Mouse (Mus musculus): ENCODE data around the gene Ankrd17.
"Not testable (repeated sequence)": the region's sequence is repeated elsewhere in the genome, so short reads cannot be mapped to it uniquely, and the experiment has no call there.

Gene Ankrd17

GRCm38 (mm10) chr5:90338177-90339091 is 27.9 kb downstream of the Ankrd17 start:
- no peak for DNase-seq (ENCODE audit: low read depth, low spot score)

GRCm38 (mm10) chr5:90332478-90332877 is 33.9 kb downstream of the Ankrd17 start:
- DNase-seq (ENCODE audit: low read depth, low spot score), result no peak

GRCm38 (mm10) chr5:90331071-90331470 is 35.3 kb downstream of the Ankrd17 start:
- no peak for DNase-seq (ENCODE audit: low read depth, low spot score)

- DNase-seq (ENCODE audit: low read depth, low spot score), result no peak
These were observed 68.0 kb downstream of the Ankrd17 start for GRCm38 (mm10) chr5:90298396-90298795.

GRCm38 (mm10) chr5:90289887-90290286 is 76.5 kb downstream of the Ankrd17 start:
- DNase-seq (ENCODE audit: low read depth, low spot score), result no peak

GRCm38 (mm10) chr5:90286559-90286958 is 79.8 kb downstream of the Ankrd17 start:
- peak; percentile 1 for DNase-seq (ENCODE audit: low read depth, low spot score)

GRCm38 (mm10) chr5:90280061-90280460 is 86.3 kb downstream of the Ankrd17 start:
- DNase-seq (ENCODE audit: low read depth, low spot score), result no peak

- DNase-seq (ENCODE audit: low read depth, low spot score), result no peak
These were observed 87.0 kb downstream of the Ankrd17 start for GRCm38 (mm10) chr5:90279418-90279817.

- DNase-seq (ENCODE audit: low read depth, low spot score), result no peak
These were observed 88.9 kb downstream of the Ankrd17 start for GRCm38 (mm10) chr5:90277443-90277842.

- DNase-seq (ENCODE audit: low read depth, low spot score), result no peak
These were observed 91.6 kb downstream of the Ankrd17 start for GRCm38 (mm10) chr5:90274806-90275205.

- not testable (repeated sequence) for DNase-seq (ENCODE audit: low read depth, low spot score)
These were observed 104.1 kb downstream of the Ankrd17 start for GRCm38 (mm10) chr5:90262230-90262629.

- no peak for DNase-seq (ENCODE audit: low read depth, low spot score)
These were observed 109.4 kb downstream of the Ankrd17 start for GRCm38 (mm10) chr5:90257023-90257422.

- DNase-seq (ENCODE audit: low read depth, low spot score), result no peak
These were observed 118.9 kb downstream of the Ankrd17 start for GRCm38 (mm10) chr5:90247503-90247902.

GRCm38 (mm10) chr5:90246987-90247386 is 119.4 kb downstream of the Ankrd17 start:
- no peak for DNase-seq (ENCODE audit: low read depth, low spot score)

- no peak for DNase-seq (ENCODE audit: low read depth, low spot score)
These were observed 119.8 kb downstream of the Ankrd17 start for GRCm38 (mm10) chr5:90246567-90246966.

- no peak for DNase-seq (ENCODE audit: low read depth, low spot score)
These were observed 121.0 kb downstream of the Ankrd17 start for GRCm38 (mm10) chr5:90245416-90245815.

- no peak for DNase-seq (ENCODE audit: low read depth, low spot score)
These were observed 131.2 kb downstream of the Ankrd17 start for GRCm38 (mm10) chr5:90235217-90235616.

GRCm38 (mm10) chr5:90233305-90233704 is 133.1 kb downstream of the Ankrd17 start:
- DNase-seq (ENCODE audit: low read depth, low spot score), result no peak

GRCm38 (mm10) chr5:90229760-90230159 is 136.6 kb downstream of the Ankrd17 start:
- no peak for DNase-seq (ENCODE audit: low read depth, low spot score)

GRCm38 (mm10) chr5:90226696-90227095 is 139.7 kb downstream of the Ankrd17 start:
- DNase-seq (ENCODE audit: low read depth, low spot score), result no peak

GRCm38 (mm10) chr5:90224730-90225129 is 141.6 kb downstream of the Ankrd17 start:
- no peak for DNase-seq (ENCODE audit: low read depth, low spot score)

- DNase-seq (ENCODE audit: low read depth, low spot score), result peak; percentile 99
These were observed 142.6 kb downstream of the Ankrd17 start, which contains the start of gene Cox18 for GRCm38 (mm10) chr5:90223534-90224381. TSS of gene Cox18 (minus strand) at chr5:90224001.

All from embryo, embryonic 11.5 days (tissue).